Mouse (Mus musculus) ES-Bruce4 (cell line): ENCODE measurements around the gene Nr2e3.

Experiments
- CTCF ChIP-seq: IDR thresholded peaks from one replicate; pipeline ENCODE4 v1.8.1; 2011; ENCODE audit warnings: low read depth, low read length
- EP300 ChIP-seq: IDR thresholded peaks from 2 replicates; pipeline ENCODE4 v1.6.1; 2011; ENCODE audit warnings: low read depth, low read length; ENCODE audit not compliant: insufficient read depth
- POLR2A ChIP-seq: IDR thresholded peaks from one replicate; pipeline ENCODE4 v1.8.1; 2011; ENCODE audit warnings: low read length; ENCODE audit not compliant: insufficient read depth

DNA sequence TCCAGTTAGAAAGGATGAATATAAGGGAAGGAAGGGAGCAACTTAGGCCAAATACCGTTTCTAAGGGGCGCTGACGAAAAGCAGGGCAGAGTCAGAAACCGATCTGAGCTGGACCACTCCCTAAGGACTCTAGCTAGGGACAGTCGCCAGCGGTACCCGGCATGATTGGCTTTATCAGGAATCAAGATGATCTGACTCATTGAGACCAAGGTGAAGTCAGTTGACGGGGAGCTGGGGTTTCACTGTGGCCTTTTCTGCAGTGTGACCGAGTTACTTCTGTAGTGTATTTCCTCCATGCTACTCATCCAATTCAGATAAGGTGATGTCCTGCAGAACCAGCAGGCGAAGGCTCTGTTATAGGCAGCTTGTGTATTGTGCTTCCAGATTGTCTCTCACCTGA lies 4.6 kb upstream of the Nr2e3 start:
- TF ChIP-seq CTCF (no peak), POLR2A (no peak), EP300 (no peak)
